Mouse (Mus musculus): ENCODE measurements around the gene Dnm3. TPM values are rescaled to one million over a fixed set of nuclear protein-coding genes. Genes with fewer than 3 reads are reported as not detected.

Dnm3 gene
- polyA plus RNA-seq, 1 experiment: 8.2 TPM

DNA sequence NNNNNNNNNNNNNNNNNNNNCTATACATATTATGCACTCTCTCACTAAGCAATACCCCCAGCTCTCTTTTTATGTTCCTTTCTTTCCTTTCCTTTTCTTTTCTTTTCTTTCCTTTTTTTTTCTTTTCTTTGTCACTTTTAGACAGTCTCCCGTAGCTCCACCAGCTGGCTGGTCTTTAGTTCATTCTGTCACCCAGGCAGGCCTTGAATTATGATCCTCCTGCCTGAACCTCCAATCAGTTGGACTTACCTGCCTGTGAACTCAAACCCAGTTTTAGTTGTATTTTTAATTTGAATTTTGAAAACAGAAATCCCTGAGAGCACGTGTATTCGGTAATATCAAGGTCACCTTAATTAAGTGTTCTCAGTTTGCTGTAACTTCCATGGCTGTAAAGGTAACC, 141.6 kb downstream of the Dnm3 start:
- 56% methylated on average over 3 of the region's 3 CpGs for WGBS
- Histone ChIP-seq H3K4me3 (ENCODE audit: insufficient read depth, low read depth, low read length) (no peak overlapping the region), H3K4me1 (ENCODE audit: control insufficient read depth, insufficient read depth, low read length) (no peaks in the 10 kb centered on the region), H3K27ac (ENCODE audit: insufficient read depth, low read depth, low read length) (no peak overlapping the region), H3K36me3 (ENCODE audit: control insufficient read depth, insufficient read depth, low read length) (no peaks in the 10 kb centered on the region), H3K27me3 (replicated peaks; ENCODE audit: control insufficient read depth, insufficient read depth, low read length) (no peaks in the 10 kb centered on the region)
- TF ChIP-seq POLR2A (IDR thresholded peaks at IDR 0.05; ENCODE audit: low read depth, low read length): no peak
- TF ChIP-seq CTCF (conservative IDR thresholded peaks at IDR 0.05; ENCODE audit: insufficient read depth, insufficient read length, low read depth, low read length): no peak
- no peak for DNase-seq

DNA sequence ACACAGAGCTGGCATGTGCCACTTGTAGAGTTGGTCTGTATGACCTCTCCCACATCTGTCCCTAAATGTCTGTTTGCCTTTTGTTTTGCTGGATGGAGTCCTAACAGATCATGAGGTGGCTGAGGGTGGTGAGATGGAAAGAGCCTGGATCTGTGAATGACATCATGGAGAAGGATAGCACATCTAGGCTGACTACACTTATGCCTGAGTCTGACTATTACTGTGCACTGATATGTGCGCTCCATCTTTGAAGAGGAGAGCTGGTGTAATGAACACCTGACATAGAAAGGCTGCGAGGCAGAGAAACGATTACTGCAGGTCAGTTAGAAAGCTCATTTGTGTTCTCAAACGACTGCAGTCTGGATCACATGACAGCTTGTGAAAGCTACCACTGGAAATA, 149.2 kb downstream of the Dnm3 start:
- Histone ChIP-seq H3K4me1 (ENCODE audit: control insufficient read depth, insufficient read depth, low read length) (peaks cover 4% of the 10 kb centered on the region; the same call in 1 of the 2 replicates), H3K4me3 (ENCODE audit: insufficient read depth, low read depth, low read length) (no peak overlapping the region), H3K36me3 (ENCODE audit: control insufficient read depth, insufficient read depth, low read length) (no peaks in the 10 kb centered on the region), H3K27me3 (replicated peaks; ENCODE audit: control insufficient read depth, insufficient read depth, low read length) (no peaks in the 10 kb centered on the region), H3K27ac (ENCODE audit: insufficient read depth, low read depth, low read length) (no peak overlapping the region)
- 44% methylated on average over 4 of the region's 4 CpGs for WGBS
- no peak for DNase-seq
- TF ChIP-seq CTCF (conservative IDR thresholded peaks at IDR 0.05; ENCODE audit: insufficient read depth, insufficient read length, low read depth, low read length) (no peak), POLR2A (IDR thresholded peaks at IDR 0.05; ENCODE audit: low read depth, low read length) (no peak)

DNA sequence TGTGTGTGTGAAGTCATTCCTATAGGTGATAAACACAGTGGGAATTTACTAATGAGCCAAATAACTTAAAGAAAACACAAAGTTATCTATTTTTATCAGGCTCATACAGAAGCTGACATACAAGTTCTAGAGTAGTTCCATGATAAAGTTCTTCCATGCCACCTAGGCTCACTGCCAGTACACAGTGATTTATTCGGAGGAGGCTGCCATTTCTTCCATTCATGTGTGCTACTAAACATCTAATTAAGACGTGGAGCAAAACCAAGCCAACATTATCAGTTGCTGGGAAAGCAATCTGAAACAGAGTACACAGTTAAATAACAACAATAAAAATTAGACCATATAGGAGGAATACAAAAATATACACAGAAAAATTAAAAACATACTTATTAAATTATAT, 150.2 kb downstream of the Dnm3 start:
- peaks cover 4% of the 10 kb centered on the region; the same call in 1 of the 2 replicates for H3K4me1 ChIP-seq (ENCODE audit: control insufficient read depth, insufficient read depth, low read length)
- TF ChIP-seq POLR2A (IDR thresholded peaks at IDR 0.05; ENCODE audit: low read depth, low read length): no peak
- no peak for TF ChIP-seq CTCF (conservative IDR thresholded peaks at IDR 0.05; ENCODE audit: insufficient read depth, insufficient read length, low read depth, low read length)
- H3K27ac ChIP-seq (ENCODE audit: insufficient read depth, low read depth, low read length): no peak overlapping the region
- no peak for DNase-seq
- 55% methylated on average over 2 of the region's 2 CpGs for WGBS
- no peak overlapping the region for H3K4me3 ChIP-seq (ENCODE audit: insufficient read depth, low read depth, low read length)
- no peaks in the 10 kb centered on the region for H3K27me3 ChIP-seq (replicated peaks; ENCODE audit: control insufficient read depth, insufficient read depth, low read length)
- H3K36me3 ChIP-seq (ENCODE audit: control insufficient read depth, insufficient read depth, low read length): no peaks in the 10 kb centered on the region

DNA sequence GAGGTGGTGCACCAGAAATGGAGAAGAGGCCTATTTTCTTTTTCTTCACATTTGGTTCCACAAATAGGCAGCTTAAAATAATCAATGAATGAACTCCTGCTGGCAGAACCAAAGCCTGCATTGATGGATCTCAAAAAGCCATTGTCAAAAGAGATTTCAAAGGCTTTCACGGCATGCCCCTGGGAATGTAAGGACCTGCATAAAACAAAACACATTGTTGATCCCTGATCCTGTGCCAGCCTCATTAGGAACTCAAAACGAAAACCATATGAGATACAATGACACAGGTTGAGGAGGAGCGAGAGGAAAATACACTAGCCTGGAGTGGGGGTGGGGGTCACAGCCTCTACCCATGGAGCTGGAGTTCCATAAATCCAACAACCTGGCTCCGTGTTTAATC, 153.4 kb downstream of the Dnm3 start:
- 74% methylated on average over 4 of the region's 4 CpGs for WGBS
- DNase-seq: no peak
- no peaks in the 10 kb centered on the region; the same call in 1 of the 2 replicates for H3K36me3 ChIP-seq (ENCODE audit: control insufficient read depth, insufficient read depth, low read length)
- no peak overlapping the region for H3K4me3 ChIP-seq (ENCODE audit: insufficient read depth, low read depth, low read length)
- TF ChIP-seq POLR2A (IDR thresholded peaks at IDR 0.05; ENCODE audit: low read depth, low read length): no peak
- TF ChIP-seq CTCF (conservative IDR thresholded peaks at IDR 0.05; ENCODE audit: insufficient read depth, insufficient read length, low read depth, low read length): no peak
- peaks cover 4% of the 10 kb centered on the region; the same call in 1 of the 2 replicates for H3K4me1 ChIP-seq (ENCODE audit: control insufficient read depth, insufficient read depth, low read length)
- H3K27me3 ChIP-seq (replicated peaks; ENCODE audit: control insufficient read depth, insufficient read depth, low read length): no peaks in the 10 kb centered on the region
- no peak overlapping the region for H3K27ac ChIP-seq (ENCODE audit: insufficient read depth, low read depth, low read length)

DNA sequence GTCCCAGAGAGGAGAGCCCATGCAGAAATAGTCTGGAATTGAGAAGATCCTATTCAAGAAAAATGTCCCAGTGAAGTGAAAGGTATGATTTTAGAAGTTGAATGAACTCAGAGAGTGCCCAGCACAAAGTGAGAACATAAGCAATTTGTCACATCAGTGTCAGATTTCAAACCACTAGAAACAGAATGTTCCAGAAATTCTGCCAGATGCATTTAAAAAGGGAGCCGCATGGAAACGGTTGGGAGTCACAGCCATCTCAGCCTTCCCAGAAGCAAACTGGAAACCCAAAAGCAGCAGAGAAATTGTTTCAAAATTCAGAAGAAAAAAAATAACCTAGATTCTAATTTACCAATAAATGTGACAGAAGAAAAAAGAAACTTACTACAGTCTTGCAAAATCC, 154.7 kb downstream of the Dnm3 start:
- DNase-seq: no peak
- 56% methylated on average over 2 of the region's 2 CpGs for WGBS
- no peak overlapping the region for H3K27ac ChIP-seq (ENCODE audit: insufficient read depth, low read depth, low read length)
- H3K27me3 ChIP-seq (replicated peaks; ENCODE audit: control insufficient read depth, insufficient read depth, low read length): no peaks in the 10 kb centered on the region
- H3K4me3 ChIP-seq (ENCODE audit: insufficient read depth, low read depth, low read length): no peak overlapping the region
- no peaks in the 10 kb centered on the region; the same call in 1 of the 2 replicates for H3K36me3 ChIP-seq (ENCODE audit: control insufficient read depth, insufficient read depth, low read length)
- TF ChIP-seq POLR2A (IDR thresholded peaks at IDR 0.05; ENCODE audit: low read depth, low read length) (no peak), CTCF (conservative IDR thresholded peaks at IDR 0.05; ENCODE audit: insufficient read depth, insufficient read length, low read depth, low read length) (no peak)
- H3K4me1 ChIP-seq (ENCODE audit: control insufficient read depth, insufficient read depth, low read length): no peaks in the 10 kb centered on the region

DNA sequence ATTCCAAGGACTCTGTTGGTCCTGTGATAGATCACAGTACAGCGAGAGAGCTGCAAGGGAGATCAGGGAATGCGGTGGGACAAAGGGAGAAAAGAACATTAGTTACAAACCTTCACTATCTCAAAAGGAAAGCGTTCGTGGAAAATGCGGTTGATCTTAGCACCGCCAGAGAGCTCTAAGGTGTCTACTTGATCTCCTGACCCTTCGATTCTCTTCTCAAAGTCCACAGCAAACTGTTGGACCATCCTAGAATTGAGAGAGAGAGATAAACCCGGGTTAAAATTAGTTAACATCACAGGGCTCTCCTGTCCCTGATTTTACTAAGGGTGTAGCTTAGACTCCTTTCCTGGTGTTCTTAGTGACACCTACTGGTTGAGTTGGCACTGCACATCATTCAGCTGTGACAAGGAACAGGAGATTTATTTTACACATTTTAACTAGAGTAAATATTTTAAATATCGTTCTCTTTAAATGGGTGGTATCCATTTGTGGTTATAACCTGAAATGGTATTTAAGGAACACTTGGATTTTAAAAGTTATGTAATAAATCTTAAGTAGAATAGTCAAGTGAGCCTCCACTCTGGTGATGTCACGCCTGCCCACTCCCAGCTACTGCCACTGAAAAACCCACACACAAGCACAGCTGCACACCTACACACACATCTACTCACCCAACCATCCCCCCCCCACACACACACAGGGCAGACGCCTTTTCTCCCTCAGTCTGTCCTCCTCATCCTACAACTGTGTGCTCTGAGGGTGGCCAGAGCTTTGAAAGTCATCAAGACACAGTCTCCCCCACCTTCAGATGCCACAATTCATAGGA, 164.2 kb downstream of the Dnm3 start:
- Histone ChIP-seq H3K27ac (ENCODE audit: insufficient read depth, low read depth, low read length) (no peak overlapping the region), H3K36me3 (ENCODE audit: control insufficient read depth, insufficient read depth, low read length) (no peaks in the 10 kb centered on the region), H3K4me1 (ENCODE audit: control insufficient read depth, insufficient read depth, low read length) (no peaks in the 10 kb centered on the region), H3K27me3 (replicated peaks; ENCODE audit: control insufficient read depth, insufficient read depth, low read length) (no peaks in the 10 kb centered on the region), H3K4me3 (ENCODE audit: insufficient read depth, low read depth, low read length) (peak overlapping the region; percentile 15; the same call in 1 of the 2 replicates)
- peak; percentile 48 for DNase-seq
- WGBS: 37% methylated on average over 11 of the region's 11 CpGs
- TF ChIP-seq CTCF (conservative IDR thresholded peaks at IDR 0.05; ENCODE audit: insufficient read depth, insufficient read length, low read depth, low read length): peak; percentile 34
- TF ChIP-seq POLR2A (IDR thresholded peaks at IDR 0.05; ENCODE audit: low read depth, low read length): no peak

DNA sequence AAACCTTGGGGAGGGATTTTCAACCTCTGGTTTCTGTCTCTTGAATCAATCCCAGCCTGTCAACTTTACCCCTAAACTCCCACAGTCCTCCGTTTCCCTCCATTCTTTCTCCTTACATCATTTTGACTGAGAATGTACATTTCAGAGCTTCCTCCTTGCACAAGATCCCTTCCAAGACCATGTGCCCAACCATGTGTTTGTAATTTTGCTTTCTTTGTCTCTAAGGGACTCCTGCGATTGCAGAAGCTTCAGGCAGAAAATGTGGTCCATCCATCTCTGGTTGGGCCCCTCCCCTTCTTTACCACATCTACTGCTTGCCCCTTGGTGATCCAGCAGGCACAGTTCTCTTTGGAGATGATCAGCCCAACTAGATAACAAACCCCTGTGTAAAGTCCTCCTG, 165.2 kb downstream of the Dnm3 start:
- H3K4me3 ChIP-seq (ENCODE audit: insufficient read depth, low read depth, low read length): no peak overlapping the region
- H3K4me1 ChIP-seq (ENCODE audit: control insufficient read depth, insufficient read depth, low read length): no peaks in the 10 kb centered on the region
- H3K36me3 ChIP-seq (ENCODE audit: control insufficient read depth, insufficient read depth, low read length): no peaks in the 10 kb centered on the region
- no peak for TF ChIP-seq POLR2A (IDR thresholded peaks at IDR 0.05; ENCODE audit: low read depth, low read length)
- no peak for TF ChIP-seq CTCF (conservative IDR thresholded peaks at IDR 0.05; ENCODE audit: insufficient read depth, insufficient read length, low read depth, low read length)
- no peaks in the 10 kb centered on the region for H3K27me3 ChIP-seq (replicated peaks; ENCODE audit: control insufficient read depth, insufficient read depth, low read length)
- WGBS: 94% methylated on average over 2 of the region's 2 CpGs
- H3K27ac ChIP-seq (ENCODE audit: insufficient read depth, low read depth, low read length): no peak overlapping the region
- DNase-seq: no peak

All from kidney, adult 2 months (tissue).